Mouse (Mus musculus) liver, embryonic 15.5 days (tissue): Measurements from ENCODE around the gene Clasrp. TPM values are rescaled to one million over a fixed set of nuclear protein-coding genes. Genes with fewer than 3 reads are reported as not detected.

Source experiments
- ATAC-seq: fragments of 200-750 bp; cut with Nextera tagmentation; 2 replicates; pipeline ENCODE4 v1.8.0; 2017; ENCODE audit warnings: moderate number of reproducible peaks, mild to moderate bottlenecking, moderate library complexity; ENCODE audit not compliant: insufficient read depth
- H3K27ac ChIP-seq: fragments of 300-500 bp; sonication (generic); replicated peaks from 2 replicates; pipeline ENCODE4 v1.5.1; 2015; ENCODE audit warnings: mild to moderate bottlenecking, inconsistent platforms
- H3K27me3 ChIP-seq: fragments of 300-500 bp; sonication (generic); 2 replicates; pipeline ENCODE4 v1.6.1; 2015; ENCODE audit warnings: mild to moderate bottlenecking, inconsistent platforms
- H3K36me3 ChIP-seq: fragments of 300-500 bp; sonication (generic); replicated peaks from 2 replicates; pipeline ENCODE4 v1.6.1; 2015; ENCODE audit warnings: moderate library complexity, mild to moderate bottlenecking, inconsistent platforms
- H3K4me1 ChIP-seq: fragments of 300-500 bp; sonication (generic); replicated peaks from 2 replicates; pipeline ENCODE4 v1.6.1; 2015; ENCODE audit warnings: inconsistent platforms
- H3K4me2 ChIP-seq: fragments of 300-500 bp; sonication (generic); 2 replicates; pipeline ENCODE4 v1.6.1; 2015; ENCODE audit warnings: moderate library complexity, mild to moderate bottlenecking, inconsistent platforms
- H3K4me3 ChIP-seq: fragments of 300-500 bp; sonication (generic); replicated peaks from 2 replicates; pipeline ENCODE4 v1.5.1; 2015; ENCODE audit warnings: mild to moderate bottlenecking, inconsistent platforms
- H3K9ac ChIP-seq: fragments of 300-500 bp; sonication (generic); 2 replicates; pipeline ENCODE4 v1.6.1; 2015; ENCODE audit warnings: moderate library complexity, mild to moderate bottlenecking, inconsistent platforms
- H3K9me3 ChIP-seq: fragments of 300-500 bp; sonication (generic); replicated peaks from 2 replicates; pipeline ENCODE4 v1.6.1; 2016; ENCODE audit warnings: inconsistent platforms
- WGBS: fragments of 180-500 bp; shearing (Covaris S2); methylation state at CpG from one replicate; pipeline ENCODE4 v1.1.7; 2015; ENCODE audit warnings: mixed read lengths; ENCODE audit not compliant: insufficient replicate concordance; 5-methylcytosine and 5-hydroxymethylcytosine counted together
- polyA plus RNA-seq: library from polyadenylated mRNA; unstranded; fragments of >200 nt; fragmentation: Nextera tagmentation; extraction: Ambion mirVana; gene quantifications from 2 replicates; pipeline ENCODE4 v1.2.1, GENCODE M21; 2015

Gene Clasrp
- polyA plus RNA-seq, 1 experiment from 2014 or later: 12.2 TPM

DNA sequence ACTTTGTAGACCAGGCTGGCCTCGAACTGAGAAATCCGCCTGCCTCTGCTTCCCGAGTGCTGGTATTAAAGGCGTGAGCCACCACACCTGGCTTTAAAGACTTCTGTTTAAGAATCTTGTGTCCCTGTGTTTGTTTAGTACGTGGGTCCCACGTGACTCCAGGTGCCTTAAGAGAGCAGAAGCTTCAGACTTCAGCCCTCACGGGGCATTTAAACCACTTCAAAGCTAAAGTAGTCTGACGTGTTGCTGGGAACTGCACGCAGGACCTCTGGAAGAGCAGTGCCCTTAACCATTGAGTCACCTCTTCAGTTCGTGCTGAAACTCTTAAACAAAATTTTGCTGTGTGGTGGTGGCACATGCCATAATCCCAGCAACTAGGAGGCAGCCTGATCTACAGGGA, 54.9 kb downstream of the Clasrp start:
- H3K4me3 ChIP-seq: no peak overlapping the region
- no peaks in the 10 kb centered on the region for H3K27me3 ChIP-seq
- WGBS: 84% methylated on average over 10 of the region's 10 CpGs
- H3K36me3 ChIP-seq: peaks cover 32% of the 10 kb centered on the region
- no peaks in the 10 kb centered on the region for H3K9me3 ChIP-seq
- H3K9ac ChIP-seq: no peak overlapping the region
- H3K4me2 ChIP-seq: no peak overlapping the region
- H3K4me1 ChIP-seq: peaks cover 61% of the 10 kb centered on the region
- ATAC-seq: no peak
- no peak overlapping the region for H3K27ac ChIP-seq

DNA sequence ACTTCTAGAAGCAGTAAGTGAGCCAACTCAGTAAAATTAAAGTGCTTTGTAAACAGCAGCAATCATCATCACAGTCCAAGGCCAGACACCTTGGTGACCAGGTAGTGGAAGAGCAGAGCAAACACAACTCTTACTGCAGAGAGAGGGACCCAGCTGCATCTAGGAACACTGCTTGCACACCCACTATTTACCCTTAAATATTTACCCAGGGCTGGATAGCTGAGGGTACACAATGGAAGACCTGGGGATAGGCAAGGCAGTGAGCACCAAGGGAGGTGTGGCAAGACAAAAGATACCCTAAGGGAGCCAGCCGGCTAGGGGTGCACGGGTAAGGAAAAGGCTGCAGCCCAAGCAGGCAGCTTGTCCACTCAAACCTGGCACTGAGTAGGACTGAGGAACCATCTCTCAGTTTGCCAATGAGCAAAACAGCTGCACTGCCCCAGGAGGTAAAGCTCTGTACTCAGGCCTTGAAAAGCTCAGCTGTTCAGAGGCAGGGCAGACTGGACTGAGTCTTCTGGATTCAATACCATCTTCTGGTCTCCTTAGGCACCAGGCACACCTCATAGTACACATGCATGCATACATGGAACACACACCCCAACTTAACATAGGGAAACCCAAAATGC, 56.8 kb downstream of the Clasrp start:
- no peak overlapping the region for H3K9ac ChIP-seq
- no peaks in the 10 kb centered on the region for H3K9me3 ChIP-seq
- peak; percentile 44; the same call in 1 of the 2 replicates for ATAC-seq
- peak overlapping the region; percentile 38; the same call in 1 of the 2 replicates for H3K27ac ChIP-seq
- H3K27me3 ChIP-seq: no peaks in the 10 kb centered on the region
- H3K4me3 ChIP-seq: no peak overlapping the region
- H3K36me3 ChIP-seq: peaks cover 19% of the 10 kb centered on the region
- 77% methylated on average over 2 of the region's 2 CpGs for WGBS
- peaks cover 67% of the 10 kb centered on the region for H3K4me1 ChIP-seq
- H3K4me2 ChIP-seq: no peak overlapping the region

- H3K27ac ChIP-seq: peak overlapping the region; percentile 38; the same call in 1 of the 2 replicates
- H3K27me3 ChIP-seq: no peaks in the 10 kb centered on the region
- H3K4me2 ChIP-seq: no peak overlapping the region
- H3K9me3 ChIP-seq: no peaks in the 10 kb centered on the region
- WGBS: 64% methylated on average over 3 of the region's 3 CpGs
- no peak for ATAC-seq
- peaks cover 65% of the 10 kb centered on the region for H3K4me1 ChIP-seq
- H3K36me3 ChIP-seq: peaks cover 11% of the 10 kb centered on the region; the same call in 1 of the 2 replicates
- H3K4me3 ChIP-seq: no peak overlapping the region
- no peak overlapping the region for H3K9ac ChIP-seq
Measured at GRCm38 (mm10) chr7:19546007-19546406, 58.3 kb downstream of the Clasrp start.

GRCm38 (mm10) chr7:19543584-19543983, 60.7 kb downstream of the Clasrp start:
- no peak overlapping the region for H3K4me2 ChIP-seq
- H3K9ac ChIP-seq: no peak overlapping the region
- no peak for ATAC-seq
- H3K9me3 ChIP-seq: no peaks in the 10 kb centered on the region
- no peak overlapping the region for H3K4me3 ChIP-seq
- peaks cover 58% of the 10 kb centered on the region for H3K4me1 ChIP-seq
- no peaks in the 10 kb centered on the region for H3K27me3 ChIP-seq
- no peak overlapping the region for H3K27ac ChIP-seq
- 46% methylated on average over 6 of the region's 6 CpGs for WGBS
- H3K36me3 ChIP-seq: peaks cover 10% of the 10 kb centered on the region; the same call in 1 of the 2 replicates

GRCm38 (mm10) chr7:19542155-19542691, 62.1 kb downstream of the Clasrp start:
- Histone ChIP-seq H3K27me3 (no peaks in the 10 kb centered on the region), H3K36me3 (peaks cover 16% of the 10 kb centered on the region), H3K27ac (no peak overlapping the region), H3K4me3 (no peak overlapping the region), H3K4me2 (no peak overlapping the region), H3K4me1 (peaks cover 44% of the 10 kb centered on the region), H3K9me3 (no peaks in the 10 kb centered on the region), H3K9ac (no peak overlapping the region)
- 62% methylated on average over 8 of the region's 8 CpGs for WGBS
- no peak for ATAC-seq

- Histone ChIP-seq H3K9me3 (no peaks in the 10 kb centered on the region), H3K4me2 (no peak overlapping the region), H3K9ac (no peak overlapping the region), H3K4me3 (no peak overlapping the region), H3K27me3 (no peaks in the 10 kb centered on the region), H3K4me1 (peaks cover 39% of the 10 kb centered on the region), H3K36me3 (peaks cover 18% of the 10 kb centered on the region), H3K27ac (no peak overlapping the region)
- ATAC-seq: no peak
- whole genome bisulfite sequencing: 84% methylated on average over 7 of the region's 7 CpGs
Measured at GRCm38 (mm10) chr7:19541681-19542154, 62.6 kb downstream of the Clasrp start.

DNA sequence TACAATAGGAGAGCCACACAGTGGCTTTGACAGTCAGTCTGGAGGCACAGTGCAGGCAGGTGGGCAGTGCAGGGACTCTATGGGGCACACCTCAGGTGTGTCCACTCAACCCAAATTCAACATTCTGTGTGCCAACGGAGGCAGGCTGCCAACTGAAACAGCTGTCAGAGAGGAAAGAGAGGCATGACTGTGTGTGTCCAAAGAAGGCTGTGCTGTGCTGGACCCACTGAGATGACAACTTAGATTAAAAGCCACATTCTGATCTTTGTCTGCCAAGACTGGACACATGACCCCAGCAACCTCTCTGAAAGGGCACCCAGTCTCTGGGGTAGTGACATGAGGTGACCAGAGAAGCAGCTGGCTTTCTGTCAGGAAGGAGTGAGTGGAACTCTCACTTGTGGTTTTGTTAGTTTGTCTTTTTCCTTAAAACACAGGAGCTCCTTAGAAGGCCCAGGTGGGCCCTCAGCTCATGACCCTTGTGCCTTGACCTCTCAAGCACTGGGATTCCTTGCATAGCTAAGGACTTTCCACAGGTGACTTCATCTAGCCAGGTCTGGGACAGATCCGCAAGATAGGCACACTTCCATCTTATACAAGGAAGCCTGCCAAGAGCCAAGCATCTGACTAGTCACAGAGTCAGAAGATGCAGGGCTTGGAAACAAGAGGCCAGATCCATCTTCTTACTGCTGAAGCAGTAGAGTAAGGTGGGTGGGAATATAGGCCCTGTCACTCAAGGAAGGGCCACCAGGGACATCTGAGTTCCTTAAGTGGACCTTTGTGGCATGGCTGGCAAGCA, 63.3 kb downstream of the Clasrp start:
- no peak overlapping the region for H3K27ac ChIP-seq
- peaks cover 22% of the 10 kb centered on the region for H3K36me3 ChIP-seq
- peaks cover 32% of the 10 kb centered on the region for H3K4me1 ChIP-seq
- H3K4me2 ChIP-seq: no peak overlapping the region
- no peaks in the 10 kb centered on the region for H3K9me3 ChIP-seq
- H3K4me3 ChIP-seq: no peak overlapping the region
- 92% methylated on average over 2 of the region's 2 CpGs for WGBS
- ATAC-seq: no peak
- no peak overlapping the region for H3K9ac ChIP-seq
- H3K27me3 ChIP-seq: no peaks in the 10 kb centered on the region

- Histone ChIP-seq H3K4me3 (no peak overlapping the region), H3K9ac (no peak overlapping the region), H3K27me3 (no peaks in the 10 kb centered on the region), H3K4me2 (no peak overlapping the region), H3K4me1 (0 out of 2 replicates have a peak, but pooled peaks cover 3% of the 10 kb centered on the region), H3K27ac (no peak overlapping the region), H3K9me3 (no peaks in the 10 kb centered on the region), H3K36me3 (peaks cover 74% of the 10 kb centered on the region)
- ATAC-seq: no peak
- WGBS: 89% methylated on average over 10 of the region's 10 CpGs
Measured at GRCm38 (mm10) chr7:19534676-19535075, 69.6 kb downstream of the Clasrp start.

- Histone ChIP-seq H3K4me2 (no peak overlapping the region), H3K9me3 (no peaks in the 10 kb centered on the region), H3K27me3 (no peaks in the 10 kb centered on the region), H3K4me1 (0 out of 2 replicates have a peak, but pooled peaks cover 3% of the 10 kb centered on the region), H3K4me3 (no peak overlapping the region), H3K9ac (no peak overlapping the region), H3K27ac (no peak overlapping the region), H3K36me3 (peaks cover 78% of the 10 kb centered on the region)
- ATAC-seq: no peak
- WGBS: 88% methylated on average over 14 of the region's 14 CpGs
Measured at GRCm38 (mm10) chr7:19532240-19532639, 72.0 kb downstream of the Clasrp start.

DNA sequence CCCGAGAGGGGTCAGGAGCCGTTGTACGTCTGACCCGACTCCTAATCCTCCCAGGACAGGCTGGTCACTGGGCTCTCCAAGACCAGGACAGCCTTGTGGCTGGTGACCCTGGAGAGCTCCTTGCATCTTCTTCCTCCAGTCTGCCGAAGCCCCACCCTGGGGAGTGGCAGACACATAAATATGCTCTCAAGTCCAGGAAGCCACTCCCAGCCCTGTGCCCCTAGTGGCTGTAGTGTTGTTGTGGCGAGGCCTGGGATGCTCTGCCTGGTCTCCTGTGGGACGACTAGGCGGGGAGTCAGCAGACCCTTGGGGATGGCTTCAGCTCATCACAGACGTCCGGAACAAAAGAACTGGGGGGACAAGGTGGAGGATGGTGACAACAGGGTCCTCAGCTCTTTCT, 73.2 kb downstream of the Clasrp start:
- no peaks in the 10 kb centered on the region for H3K9me3 ChIP-seq
- no peak overlapping the region for H3K9ac ChIP-seq
- 71% methylated on average over 10 of the region's 10 CpGs for WGBS
- H3K27me3 ChIP-seq: peaks cover 5% of the 10 kb centered on the region; the same call in 1 of the 2 replicates
- H3K4me1 ChIP-seq: 0 out of 2 replicates have a peak, but pooled peaks cover 3% of the 10 kb centered on the region
- no peak overlapping the region for H3K27ac ChIP-seq
- no peak for ATAC-seq
- H3K4me2 ChIP-seq: no peak overlapping the region
- H3K36me3 ChIP-seq: peaks cover 72% of the 10 kb centered on the region
- H3K4me3 ChIP-seq: no peak overlapping the region
